Mouse (Mus musculus) splenic B cell, adult 2 months (primary cell): ENCODE measurements at regions not wholly inside any gene's neighbourhood (a gene's known extent, or its start where the extent isn't known, plus 50 kb on each side); places are given as distances from the start of the nearest gene placed in this dataset.

ENCODE experiments used
- DNase-seq: peaks from one replicate; pipeline ENCODE4 v3.0.0-alpha.2; 2011; ENCODE audit warnings: low read depth, low spot score
- H3K27me3 ChIP-seq: 2 replicates; pipeline ENCODE4 v1.6.1; 2012; ENCODE audit warnings: mild to moderate bottlenecking, low read length, moderate library complexity, mixed read lengths; ENCODE audit not compliant: control insufficient read depth, poor library complexity, insufficient read depth, severe bottlenecking
- H3K36me3 ChIP-seq: 2 replicates; pipeline ENCODE4 v1.6.1; 2012; ENCODE audit warnings: mild to moderate bottlenecking, low read length, moderate library complexity, mixed read lengths; ENCODE audit not compliant: control insufficient read depth, poor library complexity, insufficient read depth, severe bottlenecking

DNA sequence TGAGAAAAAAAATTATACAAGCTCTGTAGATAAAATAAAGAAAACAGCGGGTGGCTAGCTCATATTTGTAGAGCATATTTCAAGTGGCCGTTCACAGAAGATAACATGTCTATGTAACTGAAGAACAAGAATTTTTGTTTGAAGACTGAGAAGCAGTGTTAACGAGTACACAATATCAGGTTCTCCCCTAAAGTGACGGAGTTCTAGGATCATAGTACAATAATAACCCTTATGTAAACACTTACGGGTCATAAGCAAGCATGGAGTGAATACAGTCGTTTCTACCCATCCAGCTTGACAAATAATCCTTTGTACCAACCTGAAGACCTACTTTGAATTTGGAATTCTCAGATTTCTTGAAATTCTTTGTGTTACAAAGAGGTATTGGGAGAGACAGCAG, 64.9 kb upstream of the Kcnj16 start:
- no peak for DNase-seq
- Histone ChIP-seq H3K36me3 (no peaks in the 10 kb centered on the region), H3K27me3 (no peaks in the 10 kb centered on the region)
